Mouse (Mus musculus): Measurements from ENCODE around the gene Tmem212. TPM values are rescaled to one million over a fixed set of nuclear protein-coding genes. Genes with fewer than 3 reads are reported as not detected.

Gene Tmem212
- total and polyA plus RNA-seq, 3 experiments, result not detected

- ATAC-seq (ENCODE audit: extremely low read depth, insufficient number of reproducible peaks, low FRiP score, poor library complexity, severe bottlenecking), result no peak
- TF ChIP-seq GATA1 (IDR thresholded peaks at IDR 0.05; ENCODE audit: borderline replicate concordance, low read length), result no peak
- TF ChIP-seq CTCF (IDR thresholded peaks at IDR 0.05; ENCODE audit: low read depth, low read length), result no peak
- TF ChIP-seq TAL1 (conservative IDR thresholded peaks at IDR 0.05; ENCODE audit: low read depth, low read length), result no peak
- no peak for TF ChIP-seq GATA2 (IDR thresholded peaks at IDR 0.05; ENCODE audit: borderline replicate concordance, low read depth, low read length)
- TF ChIP-seq POLR2AphosphoS5 (IDR thresholded peaks at IDR 0.05; ENCODE audit: insufficient replicate concordance, low read depth, low read length), result no peak
Measured at GRCm38 (mm10) chr3:27936731-27937130, 40.6 kb upstream of the Tmem212 start.

GRCm38 (mm10) chr3:27935644-27936043 lies 39.5 kb upstream of the Tmem212 start:
- Histone ChIP-seq H3K4me3 (ENCODE audit: low read depth, low read length) (no peak overlapping the region), H3K36me3 (replicated peaks) (no peaks in the 10 kb centered on the region), H3K4me1 (ENCODE audit: insufficient read depth, low read depth, low read length) (no peaks in the 10 kb centered on the region), H3K9me3 (replicated peaks) (no peaks in the 10 kb centered on the region), H3K27me3 (ENCODE audit: insufficient read depth, low read length) (peaks cover 3% of the 10 kb centered on the region; the same call in 1 of the 2 replicates)
- DNase-seq (ENCODE audit: low spot score), result no peak
- no peak for TF ChIP-seq CTCF (IDR thresholded peaks at IDR 0.05; ENCODE audit: low read depth, low read length)
- no peak for TF ChIP-seq GATA1 (IDR thresholded peaks at IDR 0.05; ENCODE audit: borderline replicate concordance, low read length)
- TF ChIP-seq TAL1 (conservative IDR thresholded peaks at IDR 0.05; ENCODE audit: low read depth, low read length), result no peak
- TF ChIP-seq POLR2AphosphoS5 (IDR thresholded peaks at IDR 0.05; ENCODE audit: insufficient replicate concordance, low read depth, low read length), result no peak
- no peak for TF ChIP-seq GATA2 (IDR thresholded peaks at IDR 0.05; ENCODE audit: borderline replicate concordance, low read depth, low read length)
- no peak for ATAC-seq (ENCODE audit: extremely low read depth, insufficient number of reproducible peaks, low FRiP score, poor library complexity, severe bottlenecking)

More at GRCm38 (mm10) chr3:27936731-27937130, 40.6 kb upstream of the Tmem212 start:
- H3K4me3 ChIP-seq (ENCODE audit: low read depth, low read length), result no peak overlapping the region
- peaks cover 3% of the 10 kb centered on the region; the same call in 1 of the 2 replicates for H3K27me3 ChIP-seq (ENCODE audit: insufficient read depth, low read length)
- H3K36me3 ChIP-seq (replicated peaks), result no peaks in the 10 kb centered on the region
- no peaks in the 10 kb centered on the region for H3K9me3 ChIP-seq (replicated peaks)
- no peaks in the 10 kb centered on the region for H3K4me1 ChIP-seq (ENCODE audit: insufficient read depth, low read depth, low read length)
- no peak for DNase-seq (ENCODE audit: low spot score)

GRCm38 (mm10) chr3:27932391-27932790 lies 36.2 kb upstream of the Tmem212 start:
- Histone ChIP-seq H3K4me3 (ENCODE audit: low read depth, low read length) (no peak overlapping the region), H3K4me1 (ENCODE audit: insufficient read depth, low read depth, low read length) (no peaks in the 10 kb centered on the region), H3K27me3 (ENCODE audit: insufficient read depth, low read length) (no peaks in the 10 kb centered on the region), H3K9me3 (replicated peaks) (no peaks in the 10 kb centered on the region), H3K36me3 (replicated peaks) (no peaks in the 10 kb centered on the region)
- ATAC-seq (ENCODE audit: extremely low read depth, insufficient number of reproducible peaks, low FRiP score, poor library complexity, severe bottlenecking) (no peak), DNase-seq (ENCODE audit: low spot score) (no peak)
- TF ChIP-seq TAL1 (conservative IDR thresholded peaks at IDR 0.05; ENCODE audit: low read depth, low read length) (no peak), GATA2 (IDR thresholded peaks at IDR 0.05; ENCODE audit: borderline replicate concordance, low read depth, low read length) (no peak)

- H3K36me3 ChIP-seq (replicated peaks), result no peaks in the 10 kb centered on the region
- no peak for DNase-seq (ENCODE audit: low spot score)
- no peak for ATAC-seq (ENCODE audit: extremely low read depth, insufficient number of reproducible peaks, low FRiP score, poor library complexity, severe bottlenecking)
- no peaks in the 10 kb centered on the region for H3K9me3 ChIP-seq (replicated peaks)
- H3K4me1 ChIP-seq (ENCODE audit: insufficient read depth, low read depth, low read length), result no peaks in the 10 kb centered on the region
- no peak for TF ChIP-seq GATA2 (IDR thresholded peaks at IDR 0.05; ENCODE audit: borderline replicate concordance, low read depth, low read length)
- TF ChIP-seq POLR2AphosphoS5 (IDR thresholded peaks at IDR 0.05; ENCODE audit: insufficient replicate concordance, low read depth, low read length), result no peak
- no peak for TF ChIP-seq CTCF (IDR thresholded peaks at IDR 0.05; ENCODE audit: low read depth, low read length)
- TF ChIP-seq GATA1 (IDR thresholded peaks at IDR 0.05; ENCODE audit: borderline replicate concordance, low read length), result no peak
- TF ChIP-seq TAL1 (conservative IDR thresholded peaks at IDR 0.05; ENCODE audit: low read depth, low read length), result no peak
- no peak overlapping the region for H3K4me3 ChIP-seq (ENCODE audit: low read depth, low read length)
- no peaks in the 10 kb centered on the region for H3K27me3 ChIP-seq (ENCODE audit: insufficient read depth, low read length)
Measured at GRCm38 (mm10) chr3:27929219-27929618, 33.1 kb upstream of the Tmem212 start.

- no peak overlapping the region for H3K4me3 ChIP-seq (ENCODE audit: low read depth, low read length)
- no peaks in the 10 kb centered on the region for H3K36me3 ChIP-seq (replicated peaks)
- H3K4me1 ChIP-seq (ENCODE audit: insufficient read depth, low read depth, low read length), result no peaks in the 10 kb centered on the region
- TF ChIP-seq GATA2 (IDR thresholded peaks at IDR 0.05; ENCODE audit: borderline replicate concordance, low read depth, low read length) (no peak), GATA1 (IDR thresholded peaks at IDR 0.05; ENCODE audit: borderline replicate concordance, low read length) (no peak), TAL1 (conservative IDR thresholded peaks at IDR 0.05; ENCODE audit: low read depth, low read length) (no peak), CTCF (IDR thresholded peaks at IDR 0.05; ENCODE audit: low read depth, low read length) (no peak), POLR2AphosphoS5 (IDR thresholded peaks at IDR 0.05; ENCODE audit: insufficient replicate concordance, low read depth, low read length) (no peak)
- DNase-seq (ENCODE audit: low spot score), result no peak
- H3K9me3 ChIP-seq (replicated peaks), result no peaks in the 10 kb centered on the region
- no peaks in the 10 kb centered on the region for H3K27me3 ChIP-seq (ENCODE audit: insufficient read depth, low read length)
- no peak for ATAC-seq (ENCODE audit: extremely low read depth, insufficient number of reproducible peaks, low FRiP score, poor library complexity, severe bottlenecking)
Measured at GRCm38 (mm10) chr3:27924037-27924436, 27.9 kb upstream of the Tmem212 start.

GRCm38 (mm10) chr3:27921268-27922020 lies 25.3 kb upstream of the Tmem212 start:
- Histone ChIP-seq H3K4me3 (ENCODE audit: low read depth, low read length) (no peak overlapping the region), H3K9me3 (replicated peaks) (no peaks in the 10 kb centered on the region), H3K4me1 (ENCODE audit: insufficient read depth, low read depth, low read length) (no peaks in the 10 kb centered on the region), H3K36me3 (replicated peaks) (no peaks in the 10 kb centered on the region), H3K27me3 (ENCODE audit: insufficient read depth, low read length) (no peaks in the 10 kb centered on the region)
- no peak for DNase-seq (ENCODE audit: low spot score)
- no peak for TF ChIP-seq GATA1 (IDR thresholded peaks at IDR 0.05; ENCODE audit: borderline replicate concordance, low read length)
- no peak for ATAC-seq (ENCODE audit: extremely low read depth, insufficient number of reproducible peaks, low FRiP score, poor library complexity, severe bottlenecking)

Data from G1E (cell line).